Mouse (Mus musculus) gastrocnemius, postnatal 36 days (tissue): ENCODE measurements around the gene Ddx17. TPM values are rescaled to one million over a fixed set of nuclear protein-coding genes. Genes with fewer than 3 reads are reported as not detected.

Experiments
- DNase-seq, 2 experiments: peaks; one replicate each; pipeline ENCODE4 v3.0.0; 2022
- intact Hi-C: fragments of 180-260 bp; cut with DNase I; formaldehyde crosslinking; loops from one replicate; pipeline ENCODE4 v1.15.1; 2025
- long read RNA-seq, 2 experiments: library from polyadenylated mRNA; stranded (forward); transcript quantifications; one replicate each; pipeline ENCODE4 v2.0.0; 2021
- total RNA-seq, 2 experiments: library from RNA; stranded (reverse); gene quantifications; 2 replicates each; pipeline ENCODE4 v1.2.3; 2021

Ddx17 gene
- 10 to 100 TPM; 54.3 to 67.2 TPM for total RNA-seq
- long read RNA-seq, experiment 1, partial matches to known transcripts, result 2 of 8 reads
- long read RNA-seq, experiment 1, other reads (novel, unspliced or antisense), result 6 of 8 reads
- long read RNA-seq, experiment 2, full-length matches to known transcripts, result 1 of 12 reads
- long read RNA-seq, experiment 2, partial matches to known transcripts, result 0 of 12 reads
- long read RNA-seq, experiment 2, other reads (novel, unspliced or antisense), result 11 of 12 reads

GRCm38 (mm10) chr15:79546410-79547288 lies at the start of gene Ddx17:
Gene Ddx17 (minus strand): TSS chr15:79546741.
- intact Hi-C loops, result no loop called here
- peak; percentile 97 to 99 for DNase-seq

GRCm38 (mm10) chr15:79581581-79581980 lies 35.0 kb upstream of the Ddx17 start:
- intact Hi-C loops, result no loop called here
- DNase-seq, result no peak

GRCm38 (mm10) chr15:79577671-79578426 lies 31.3 kb upstream of the Ddx17 start:
- intact Hi-C loops, result no loop called here
- DNase-seq, result no peak

- no peak for DNase-seq
- intact Hi-C loops, result no loop called here
Measured at GRCm38 (mm10) chr15:79576947-79577346, 30.4 kb upstream of the Ddx17 start.

GRCm38 (mm10) chr15:79575543-79576222 lies 29.1 kb upstream of the Ddx17 start:
- DNase-seq, result no peak
- intact Hi-C loops, result no loop called here

GRCm38 (mm10) chr15:79562417-79562816 lies 15.9 kb upstream of the Ddx17 start:
- intact Hi-C loops, result no loop called here
- no peak for DNase-seq

- no peak for DNase-seq
- intact Hi-C loops, result no loop called here
Measured at GRCm38 (mm10) chr15:79559649-79560048, 13.1 kb upstream of the Ddx17 start.

GRCm38 (mm10) chr15:79552566-79552965 lies 6.0 kb upstream of the Ddx17 start:
- intact Hi-C loops, result no loop called here
- no peak for DNase-seq

- no peak for DNase-seq
- intact Hi-C loops, result no loop called here
Measured at GRCm38 (mm10) chr15:79548226-79548625, 1.7 kb upstream of the Ddx17 start.

- DNase-seq, result no peak
- intact Hi-C loops, result no loop called here
Measured at GRCm38 (mm10) chr15:79547289-79547820, 814 bp upstream of the Ddx17 start.

GRCm38 (mm10) chr15:79545921-79546399 lies 581 bp downstream of the Ddx17 start:
- intact Hi-C loops, result loop anchor here (2.0 kb wide), 1 partner anchor 17 kb away; no protein-coding TSS in a partner anchor
- peak; percentile 73 to 76 for DNase-seq

GRCm38 (mm10) chr15:79545496-79545895 lies 1.0 kb downstream of the Ddx17 start:
- no peak for DNase-seq
- intact Hi-C loops, result loop anchor here (2.0 kb wide), 1 partner anchor 17 kb away; no protein-coding TSS in a partner anchor

- intact Hi-C loops, result loop anchor here (2.0 kb wide), 1 partner anchor 15 kb away; no protein-coding TSS in a partner anchor
- no peak for DNase-seq
Measured at GRCm38 (mm10) chr15:79543968-79544367, 2.6 kb downstream of the Ddx17 start.

GRCm38 (mm10) chr15:79533796-79534195 lies 12.7 kb downstream of the Ddx17 start:
- no peak for DNase-seq
- intact Hi-C loops, result no loop called here

GRCm38 (mm10) chr15:79529935-79530334 lies 16.6 kb downstream of the Ddx17 start:
- peak in 1 of 2 experiments; percentile 37 for DNase-seq
- intact Hi-C loops, result loop anchor here (2.0 kb wide), 1 partner anchor 15 kb away; no protein-coding TSS in a partner anchor

GRCm38 (mm10) chr15:79527991-79528639 lies 18.4 kb downstream of the Ddx17 start:
- intact Hi-C loops, result loop anchor here (2.0 kb wide), 1 partner anchor 17 kb away; no protein-coding TSS in a partner anchor
- no peak for DNase-seq

GRCm38 (mm10) chr15:79527192-79527591 lies 19.3 kb downstream of the Ddx17 start:
- intact Hi-C loops, result no loop called here
- peak in 1 of 2 experiments; percentile 56 for DNase-seq

GRCm38 (mm10) chr15:79525979-79526768 lies 20.4 kb downstream of the Ddx17 start:
- intact Hi-C loops, result no loop called here
- no peak for DNase-seq
